Mouse (Mus musculus) heart, embryonic 13.5 days (tissue): ENCODE results near the gene Ccdc14. TPM values are rescaled to one million over a fixed set of nuclear protein-coding genes. Genes with fewer than 3 reads are reported as not detected.
"Not testable (repeated sequence)": the region's sequence is repeated elsewhere in the genome, so short reads cannot be mapped to it uniquely, and the experiment has no call there.

Source experiments
- ATAC-seq: fragments of 200-750 bp; cut with Nextera tagmentation; 2 replicates; pipeline ENCODE4 v1.8.0; 2017; ENCODE audit warnings: moderate TSS enrichment; ENCODE audit not compliant: insufficient number of reproducible peaks, low FRiP score, low TSS enrichment; ENCODE audit errors: extremely low read depth
- H3K27ac ChIP-seq: fragments of 300-500 bp; sonication (generic); replicated peaks from 2 replicates; pipeline ENCODE4 v1.5.1; 2015; ENCODE audit warnings: moderate library complexity, mild to moderate bottlenecking, inconsistent platforms
- H3K27me3 ChIP-seq: fragments of 300-500 bp; sonication (generic); replicated peaks from 2 replicates; pipeline ENCODE4 v1.6.1; 2015; ENCODE audit warnings: mild to moderate bottlenecking, inconsistent platforms
- H3K36me3 ChIP-seq: fragments of 300-500 bp; sonication (generic); 2 replicates; pipeline ENCODE4 v1.6.1; 2015; ENCODE audit warnings: mild to moderate bottlenecking, inconsistent platforms
- H3K4me1 ChIP-seq: fragments of 300-500 bp; sonication (generic); 2 replicates; pipeline ENCODE4 v1.6.1; 2015; ENCODE audit warnings: inconsistent platforms
- H3K4me2 ChIP-seq: fragments of 300-500 bp; sonication (generic); 2 replicates; pipeline ENCODE4 v1.6.1; 2015; ENCODE audit warnings: inconsistent platforms, mild to moderate bottlenecking, moderate library complexity
- H3K4me3 ChIP-seq: fragments of 300-500 bp; sonication (generic); 2 replicates; pipeline ENCODE4 v1.5.1; 2015; ENCODE audit warnings: moderate library complexity, mild to moderate bottlenecking, inconsistent platforms
- H3K9ac ChIP-seq: fragments of 300-500 bp; sonication (generic); 2 replicates; pipeline ENCODE4 v1.6.1; 2015; ENCODE audit warnings: inconsistent platforms, mild to moderate bottlenecking, moderate library complexity
- H3K9me3 ChIP-seq: fragments of 300-500 bp; sonication (generic); 2 replicates; pipeline ENCODE4 v1.6.1; 2016; ENCODE audit warnings: inconsistent platforms
- WGBS: fragments of 180-500 bp; shearing (Covaris S2); methylation state at CpG from one replicate; pipeline ENCODE4 v1.1.7; 2015; ENCODE audit warnings: mixed read lengths; 5-methylcytosine and 5-hydroxymethylcytosine counted together
- polyA plus RNA-seq: library from polyadenylated mRNA; unstranded; fragments of >200 nt; fragmentation: Nextera tagmentation; extraction: Ambion mirVana; gene quantifications from 2 replicates; pipeline ENCODE4 v1.2.1, GENCODE M21; 2015

Ccdc14 gene
- 4.9 and 5.5 TPM in 2 replicates for polyA plus RNA-seq

GRCm38 (mm10) chr16:34690334-34691144 lies at the start of gene Ccdc14:
TSS of gene Ccdc14 (plus strand) at chr16:34690616.
- Histone ChIP-seq H3K4me1 (peaks cover 14% of the 10 kb centered on the region), H3K9ac (peak within 1 kb of the TSS; percentile 88), H3K9me3 (no peaks in the 10 kb centered on the region), H3K27me3 (no peaks in the 10 kb centered on the region), H3K4me2 (peak within 1 kb of the TSS; percentile 93), H3K36me3 (0 out of 2 replicates have a peak, but pooled peaks cover under 1% of the 10 kb centered on the region), H3K27ac (peak within 1 kb of the TSS; percentile 75), H3K4me3 (peak within 1 kb of the TSS; percentile 71)
- under 1% methylated on average over 53 of the region's 53 CpGs for WGBS
- ATAC-seq, result peak; percentile 90

DNA sequence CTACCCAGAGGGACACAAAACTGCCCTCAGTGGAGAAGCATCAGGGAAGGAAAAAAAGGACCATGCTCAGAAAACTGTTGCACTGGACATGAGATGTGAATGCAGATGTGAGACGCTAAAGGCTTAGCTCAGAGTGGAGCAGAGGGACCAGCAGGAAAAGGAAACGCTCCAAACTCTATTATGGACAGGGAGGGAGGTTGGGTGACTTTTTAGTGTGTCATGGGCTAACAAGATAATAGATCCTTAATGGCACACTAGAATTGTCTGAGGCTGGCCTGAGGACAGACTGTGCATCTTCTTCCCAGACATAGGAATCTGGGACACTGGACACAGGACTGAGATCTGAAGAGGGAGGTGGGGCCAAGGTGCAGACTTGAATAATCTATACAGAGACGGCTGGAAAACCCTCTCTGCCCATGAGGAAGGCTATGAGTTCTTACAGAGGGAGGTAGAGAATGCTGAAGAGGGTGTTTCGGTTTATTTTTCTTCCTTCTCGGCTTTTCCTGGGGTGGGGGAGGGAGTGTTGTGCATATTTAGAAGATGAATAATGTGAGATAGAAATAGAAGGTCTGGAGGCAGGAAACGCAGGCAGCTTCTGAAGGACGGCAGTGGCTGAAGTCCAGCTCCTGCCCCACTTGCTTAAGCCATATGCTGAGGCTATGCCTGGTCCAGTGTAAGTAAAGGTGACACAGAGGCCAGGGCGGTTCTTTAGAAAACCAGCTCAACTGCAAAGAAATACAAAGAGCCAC lies 46.7 kb upstream of the Ccdc14 start:
- Histone ChIP-seq H3K9ac (no peak overlapping the region), H3K9me3 (no peaks in the 10 kb centered on the region), H3K27ac (peak overlapping the region; percentile 34), H3K36me3 (no peaks in the 10 kb centered on the region), H3K27me3 (0 out of 2 replicates have a peak, but pooled peaks cover under 1% of the 10 kb centered on the region), H3K4me2 (peak overlapping the region; percentile 27; the same call in 1 of the 2 replicates), H3K4me1 (peaks cover 13% of the 10 kb centered on the region), H3K4me3 (no peak overlapping the region)
- WGBS, result 37% methylated on average over 8 of the region's 8 CpGs
- no peak for ATAC-seq

DNA sequence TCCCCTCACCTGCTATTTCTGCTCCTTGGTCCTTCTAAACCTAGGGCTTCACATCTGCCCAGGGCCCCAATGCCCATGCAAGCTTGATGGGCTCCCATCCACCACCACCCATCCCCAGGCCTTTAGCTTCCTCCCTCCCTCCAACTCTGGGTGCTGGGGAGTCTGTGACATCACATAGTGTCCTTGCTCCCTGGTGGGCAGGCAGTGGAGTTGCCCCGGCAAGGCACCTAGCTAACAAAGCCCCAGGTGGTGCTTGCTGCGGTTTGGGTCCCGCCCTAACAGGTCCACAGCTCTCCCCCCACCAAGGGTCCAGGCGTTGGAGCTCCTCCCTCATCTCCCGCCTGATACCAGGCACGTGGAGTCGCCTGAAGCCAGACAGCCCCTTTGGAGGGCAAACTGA lies 40.8 kb upstream of the Ccdc14 start, which contains the start of gene Ropn1:
TSS of gene Ropn1 (plus strand) at position 301 of the 400 bp plus-strand sequence.
- WGBS, result 46% methylated on average over 7 of the region's 7 CpGs
- no peaks in the 10 kb centered on the region for H3K36me3 ChIP-seq
- H3K9me3 ChIP-seq, result no peaks in the 10 kb centered on the region
- no peak within 1 kb of the TSS for H3K4me2 ChIP-seq
- peaks cover 11% of the 10 kb centered on the region for H3K27me3 ChIP-seq
- no peak within 1 kb of the TSS for H3K27ac ChIP-seq
- ATAC-seq, result no peak
- H3K4me1 ChIP-seq, result no peaks in the 10 kb centered on the region
- no peak within 1 kb of the TSS for H3K9ac ChIP-seq
- no peak within 1 kb of the TSS for H3K4me3 ChIP-seq

GRCm38 (mm10) chr16:34653023-34653422 lies 37.4 kb upstream of the Ccdc14 start:
- Histone ChIP-seq H3K27ac (no peak overlapping the region), H3K9ac (no peak overlapping the region), H3K27me3 (peaks cover 11% of the 10 kb centered on the region), H3K9me3 (no peaks in the 10 kb centered on the region), H3K4me3 (no peak overlapping the region), H3K36me3 (no peaks in the 10 kb centered on the region), H3K4me2 (no peak overlapping the region), H3K4me1 (peaks cover 3% of the 10 kb centered on the region)
- ATAC-seq, result no peak
- WGBS, result 77% methylated on average over 5 of the region's 5 CpGs

DNA sequence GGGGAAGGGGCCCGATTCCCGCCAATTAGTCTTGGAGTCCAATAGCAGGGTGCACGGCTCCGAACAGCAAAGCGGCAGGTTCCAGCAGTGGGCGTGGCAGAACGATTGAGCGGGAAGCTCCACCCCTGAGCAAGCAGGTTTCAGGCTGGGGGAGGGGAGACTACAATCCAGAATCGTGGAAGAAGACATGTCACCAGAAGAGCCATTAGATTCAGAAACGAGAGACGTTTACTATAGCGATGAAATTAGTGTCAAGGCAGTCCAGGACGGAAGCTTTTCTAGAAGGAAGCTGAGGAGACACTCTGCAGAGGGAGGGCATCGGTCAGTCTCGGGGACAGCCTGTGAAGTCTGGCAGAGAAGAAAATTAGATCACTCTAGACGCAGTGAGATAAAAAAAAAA lies 32.9 kb upstream of the Ccdc14 start:
- H3K4me2 ChIP-seq, result peak overlapping the region; percentile 74
- peaks cover 10% of the 10 kb centered on the region for H3K4me1 ChIP-seq
- H3K27ac ChIP-seq, ATAC-seq, H3K9me3 ChIP-seq, H3K36me3 ChIP-seq: not testable (repeated sequence)
- H3K4me3 ChIP-seq, result peak overlapping the region; percentile 49
- H3K9ac ChIP-seq, result peak overlapping the region; percentile 63
- peaks cover 12% of the 10 kb centered on the region; the same call in 1 of the 2 replicates for H3K27me3 ChIP-seq
- whole genome bisulfite sequencing, result 6% methylated on average over 16 of the region's 16 CpGs

DNA sequence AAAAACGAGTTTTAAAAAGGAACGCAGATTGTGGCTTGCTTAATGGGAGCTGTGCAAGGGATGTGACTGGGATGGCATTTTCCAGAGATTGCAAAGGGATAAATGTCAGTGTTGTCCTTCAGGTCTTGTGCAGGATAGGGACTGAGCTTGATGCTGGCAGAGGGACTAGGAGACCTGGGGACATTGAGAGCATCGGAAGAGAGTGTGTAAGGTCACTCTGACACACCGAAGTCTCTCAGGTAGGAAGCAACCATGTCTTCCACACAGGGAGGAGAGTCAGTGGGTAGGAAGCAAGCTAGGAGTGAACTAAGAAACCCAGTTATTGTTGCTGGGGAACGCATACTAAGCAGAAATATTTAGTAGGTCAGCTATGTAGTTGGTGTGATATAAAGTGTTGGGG lies 32.4 kb upstream of the Ccdc14 start:
- Histone ChIP-seq H3K27me3 (peaks cover 12% of the 10 kb centered on the region; the same call in 1 of the 2 replicates), H3K27ac (no peak overlapping the region), H3K4me2 (peak overlapping the region; percentile 74), H3K9me3 (no peaks in the 10 kb centered on the region), H3K4me1 (peaks cover 10% of the 10 kb centered on the region), H3K9ac (peak overlapping the region; percentile 63), H3K4me3 (peak overlapping the region; percentile 49), H3K36me3 (no peaks in the 10 kb centered on the region)
- no peak for ATAC-seq
- 25% methylated on average over 5 of the region's 5 CpGs for WGBS

GRCm38 (mm10) chr16:34658388-34658787 lies 32.0 kb upstream of the Ccdc14 start:
- H3K9me3 ChIP-seq, result no peaks in the 10 kb centered on the region
- H3K4me3 ChIP-seq, result peak overlapping the region; percentile 49
- H3K9ac ChIP-seq, result peak overlapping the region; percentile 63; the same call in 1 of the 2 replicates
- no peak for ATAC-seq
- H3K4me2 ChIP-seq, result peak overlapping the region; percentile 74
- H3K27me3 ChIP-seq, result peaks cover 12% of the 10 kb centered on the region; the same call in 1 of the 2 replicates
- no peak overlapping the region for H3K27ac ChIP-seq
- 33% methylated on average over 11 of the region's 11 CpGs for WGBS
- peaks cover 10% of the 10 kb centered on the region for H3K4me1 ChIP-seq
- H3K36me3 ChIP-seq, result no peaks in the 10 kb centered on the region

- no peak overlapping the region for H3K27ac ChIP-seq
- ATAC-seq, result no peak
- H3K4me1 ChIP-seq, result peaks cover 13% of the 10 kb centered on the region
- 81% methylated on average over 3 of the region's 3 CpGs for WGBS
- H3K27me3 ChIP-seq, result peaks cover 32% of the 10 kb centered on the region
- H3K36me3 ChIP-seq, result no peaks in the 10 kb centered on the region
- no peak overlapping the region for H3K4me3 ChIP-seq
- no peak overlapping the region for H3K9ac ChIP-seq
- no peaks in the 10 kb centered on the region for H3K9me3 ChIP-seq
- H3K4me2 ChIP-seq, result no peak overlapping the region
These were observed 25.9 kb upstream of the Ccdc14 start for GRCm38 (mm10) chr16:34664553-34664952.

DNA sequence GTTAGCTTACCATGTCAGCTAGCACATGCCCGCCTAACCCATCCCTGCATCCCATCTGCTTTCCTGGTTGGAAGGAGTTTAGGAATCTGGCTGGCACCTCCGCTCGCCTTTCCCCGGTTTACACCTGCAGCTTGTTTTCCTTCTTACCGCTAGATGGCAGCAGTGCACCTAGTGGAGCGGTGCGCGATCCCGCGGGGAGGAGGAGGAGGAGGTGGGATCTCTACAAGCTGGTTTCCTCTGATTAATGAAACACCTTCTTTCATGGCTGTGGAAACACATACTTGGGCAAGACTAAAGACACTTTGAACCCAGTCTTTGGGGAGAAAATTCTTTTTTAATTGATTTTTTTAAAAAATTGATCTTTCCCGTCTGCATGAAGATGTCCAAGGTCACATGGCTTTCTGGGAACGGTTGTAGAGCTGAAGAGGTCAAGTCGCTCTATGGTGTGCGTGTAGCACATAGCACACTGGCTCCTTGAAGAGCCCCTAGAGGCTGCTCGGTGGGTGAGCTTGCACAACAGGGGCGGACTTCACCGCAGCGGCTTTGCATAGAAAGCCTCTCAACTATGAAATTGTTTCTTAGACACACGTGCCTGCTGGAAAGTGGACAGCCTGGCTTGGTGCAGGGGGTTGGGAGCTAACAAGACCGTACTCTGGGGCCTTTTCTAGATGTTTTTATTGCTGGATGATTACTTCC lies 23.2 kb upstream of the Ccdc14 start:
- Histone ChIP-seq H3K4me1 (peaks cover 28% of the 10 kb centered on the region), H3K36me3 (no peaks in the 10 kb centered on the region), H3K9me3 (no peaks in the 10 kb centered on the region), H3K9ac (peak overlapping the region; percentile 52), H3K4me2 (peak overlapping the region; percentile 67), H3K27me3 (peaks cover 24% of the 10 kb centered on the region), H3K27ac (no peak overlapping the region), H3K4me3 (peak overlapping the region; percentile 37)
- WGBS, result 9% methylated on average over 20 of the region's 20 CpGs
- ATAC-seq, result peak; percentile 42; the same call in 1 of the 2 replicates

DNA sequence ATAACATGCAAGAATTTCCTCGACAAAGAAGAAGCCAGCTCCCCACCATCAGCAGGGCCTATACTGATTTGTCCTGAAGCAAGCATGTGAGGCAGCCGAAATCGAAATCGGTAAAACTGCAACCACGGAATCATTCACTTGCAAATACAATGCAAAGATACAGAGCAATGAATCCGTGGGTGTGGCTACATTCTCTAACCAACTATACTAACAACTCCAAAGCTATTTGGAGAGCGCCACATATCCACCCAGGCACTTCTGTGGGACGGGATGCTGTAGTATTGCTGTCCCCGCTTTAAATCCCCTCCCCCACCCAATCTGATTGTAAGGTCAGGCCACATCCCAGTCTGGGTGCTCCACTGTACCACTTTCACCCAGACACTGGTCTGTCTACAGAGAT lies 22.1 kb upstream of the Ccdc14 start:
- H3K4me2 ChIP-seq, result no peak overlapping the region
- no peak overlapping the region for H3K27ac ChIP-seq
- peaks cover 24% of the 10 kb centered on the region for H3K27me3 ChIP-seq
- 62% methylated on average over 9 of the region's 9 CpGs for WGBS
- H3K9ac ChIP-seq, result no peak overlapping the region
- H3K36me3 ChIP-seq, result no peaks in the 10 kb centered on the region
- H3K9me3 ChIP-seq, result no peaks in the 10 kb centered on the region
- no peak overlapping the region for H3K4me3 ChIP-seq
- H3K4me1 ChIP-seq, result peaks cover 28% of the 10 kb centered on the region
- no peak for ATAC-seq

- Histone ChIP-seq H3K4me3 (no peak overlapping the region), H3K27me3 (peaks cover 14% of the 10 kb centered on the region), H3K4me2 (no peak overlapping the region), H3K4me1 (peaks cover 28% of the 10 kb centered on the region), H3K27ac (no peak overlapping the region), H3K9me3 (no peaks in the 10 kb centered on the region), H3K36me3 (no peaks in the 10 kb centered on the region), H3K9ac (no peak overlapping the region)
- ATAC-seq, result no peak
- 75% methylated on average over 7 of the region's 7 CpGs for WGBS
These were observed 18.4 kb upstream of the Ccdc14 start for GRCm38 (mm10) chr16:34671966-34672365.
